Mouse (Mus musculus) adrenal gland, adult 8-10 months (tissue): ENCODE results near the gene Cym. TPM values are rescaled to one million over a fixed set of nuclear protein-coding genes. Genes with fewer than 3 reads are reported as not detected.

Source experiments
- DNase-seq: peaks from one replicate; pipeline ENCODE4 v3.0.0; 2022
- total RNA-seq, 4 experiments: library from RNA; stranded (reverse); gene quantifications; 2 replicates each; pipeline ENCODE4 v1.2.4; 2022

The Cym gene
- total RNA-seq, 4 experiments from 2014 or later: 0.20 to 0.31 (median 0.28) TPM; not detected in 1

DNA sequence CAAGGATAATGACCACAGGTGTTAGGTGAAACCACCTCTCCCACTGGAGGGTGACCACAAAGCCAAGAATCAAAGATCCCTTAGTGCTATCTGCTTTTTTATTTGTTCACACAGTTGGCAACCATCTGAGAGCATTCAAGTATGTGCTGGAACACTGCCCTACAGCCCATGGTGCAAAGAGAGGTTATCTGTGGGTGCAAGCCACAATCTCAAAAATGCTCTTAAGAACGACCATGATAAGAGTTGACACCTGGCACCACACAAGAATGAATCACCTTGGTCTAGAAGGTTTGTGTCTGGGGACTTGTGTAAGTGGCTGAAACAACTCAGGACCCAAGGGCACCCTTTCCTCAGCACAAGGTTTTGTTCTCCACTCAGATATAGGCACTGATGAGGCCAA is 1.7 kb upstream of the Cym start:
- DNase-seq: no peak

GRCm38 (mm10) chr3:107218572-107218971 is 3.0 kb downstream of the Cym start:
- DNase-seq: no peak

GRCm38 (mm10) chr3:107217101-107217480 is 4.4 kb downstream of the Cym start:
- no peak for DNase-seq

DNA sequence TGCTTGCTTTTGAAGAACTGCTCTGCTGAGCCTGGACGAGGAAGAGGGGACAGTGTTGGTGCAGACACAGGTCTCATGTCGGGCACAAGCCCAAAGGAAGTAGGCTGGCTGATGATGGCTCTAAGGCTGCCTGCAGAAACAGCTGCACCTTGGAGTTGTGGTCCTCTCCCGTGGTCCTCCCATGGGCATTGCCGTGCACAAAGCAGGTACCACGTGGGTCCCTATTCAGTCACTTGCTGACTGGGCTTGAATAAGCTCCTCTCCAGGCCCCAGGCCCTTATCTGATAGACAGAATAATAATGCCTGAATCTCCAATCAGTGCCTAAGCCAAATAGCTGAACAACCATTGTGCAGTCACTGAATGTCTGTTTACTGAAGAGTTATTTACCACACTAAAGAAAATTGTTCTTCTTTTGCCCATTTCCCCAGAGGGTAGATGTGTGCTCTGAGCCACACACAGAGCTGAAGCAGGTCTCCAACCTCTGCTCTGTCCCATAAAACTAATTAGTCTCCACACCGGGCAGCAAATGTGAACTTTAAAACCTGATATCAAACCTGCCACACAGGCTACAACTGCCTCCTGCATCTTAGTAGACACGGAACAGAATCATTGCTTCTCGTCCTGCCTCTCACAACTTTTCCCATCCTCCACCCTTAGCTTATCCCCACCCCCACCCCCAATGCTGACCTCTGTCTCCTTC is 5.0 kb downstream of the Cym start:
- no peak for DNase-seq

- DNase-seq: no peak
Observed at GRCm38 (mm10) chr3:107214606-107215005, 6.9 kb downstream of the Cym start.

- no peak for DNase-seq
Observed at GRCm38 (mm10) chr3:107207625-107208253, 13.8 kb downstream of the Cym start.

DNA sequence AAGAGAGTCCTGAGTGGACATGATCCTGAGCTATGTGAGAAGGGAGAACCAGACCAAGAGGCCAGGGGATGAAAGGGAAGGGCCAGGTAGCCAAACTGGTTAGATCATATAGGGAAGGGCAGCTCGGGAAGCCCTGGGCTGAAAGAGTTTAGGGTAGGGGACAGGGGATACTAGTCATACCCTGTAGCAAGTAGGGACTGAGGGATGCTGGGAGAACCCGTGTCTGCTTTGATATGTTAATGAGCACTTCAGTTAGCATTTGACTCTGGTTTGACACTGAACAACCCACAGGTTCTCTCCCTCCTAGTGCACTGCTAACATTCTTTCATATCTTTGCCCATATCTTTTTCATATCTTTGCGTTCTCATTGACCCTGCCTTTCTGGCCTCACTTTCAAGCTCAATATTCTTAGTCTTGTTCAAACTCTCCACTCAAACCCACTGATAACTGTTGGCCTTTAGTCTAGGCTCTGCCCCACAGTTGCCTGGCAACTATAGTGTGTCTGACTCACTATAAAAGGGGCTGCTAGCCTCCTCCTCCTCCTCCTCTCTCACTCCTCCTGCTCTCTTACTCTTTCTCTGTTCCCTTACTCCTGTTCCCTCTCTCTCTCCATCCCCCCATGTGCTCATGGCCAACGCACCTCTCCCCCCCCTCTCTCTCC is 14.9 kb downstream of the Cym start:
- DNase-seq: no peak

DNA sequence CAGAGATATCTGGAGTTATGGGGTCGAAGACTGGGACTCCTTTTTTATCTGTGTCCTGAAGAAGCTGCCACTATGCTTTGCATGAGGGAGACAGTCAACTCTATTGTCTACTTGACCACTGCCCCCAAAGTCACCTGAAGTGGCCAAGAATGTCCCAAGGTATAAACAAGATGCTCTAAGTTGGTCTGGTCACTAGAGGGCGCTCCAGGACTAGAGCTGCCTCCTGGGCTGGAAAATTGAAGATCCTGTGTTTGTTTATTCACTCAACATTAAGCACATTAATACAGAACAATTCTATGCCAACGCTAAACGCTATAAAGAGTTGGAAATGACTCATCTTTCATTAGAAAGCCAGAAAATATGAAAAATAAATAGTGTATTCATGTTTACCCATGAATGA is 15.5 kb downstream of the Cym start:
- peak; percentile 22 for DNase-seq

GRCm38 (mm10) chr3:107205170-107205569 is 16.4 kb downstream of the Cym start:
- DNase-seq: no peak

- no peak for DNase-seq
Observed at GRCm38 (mm10) chr3:107204413-107204812, 17.1 kb downstream of the Cym start.

DNA sequence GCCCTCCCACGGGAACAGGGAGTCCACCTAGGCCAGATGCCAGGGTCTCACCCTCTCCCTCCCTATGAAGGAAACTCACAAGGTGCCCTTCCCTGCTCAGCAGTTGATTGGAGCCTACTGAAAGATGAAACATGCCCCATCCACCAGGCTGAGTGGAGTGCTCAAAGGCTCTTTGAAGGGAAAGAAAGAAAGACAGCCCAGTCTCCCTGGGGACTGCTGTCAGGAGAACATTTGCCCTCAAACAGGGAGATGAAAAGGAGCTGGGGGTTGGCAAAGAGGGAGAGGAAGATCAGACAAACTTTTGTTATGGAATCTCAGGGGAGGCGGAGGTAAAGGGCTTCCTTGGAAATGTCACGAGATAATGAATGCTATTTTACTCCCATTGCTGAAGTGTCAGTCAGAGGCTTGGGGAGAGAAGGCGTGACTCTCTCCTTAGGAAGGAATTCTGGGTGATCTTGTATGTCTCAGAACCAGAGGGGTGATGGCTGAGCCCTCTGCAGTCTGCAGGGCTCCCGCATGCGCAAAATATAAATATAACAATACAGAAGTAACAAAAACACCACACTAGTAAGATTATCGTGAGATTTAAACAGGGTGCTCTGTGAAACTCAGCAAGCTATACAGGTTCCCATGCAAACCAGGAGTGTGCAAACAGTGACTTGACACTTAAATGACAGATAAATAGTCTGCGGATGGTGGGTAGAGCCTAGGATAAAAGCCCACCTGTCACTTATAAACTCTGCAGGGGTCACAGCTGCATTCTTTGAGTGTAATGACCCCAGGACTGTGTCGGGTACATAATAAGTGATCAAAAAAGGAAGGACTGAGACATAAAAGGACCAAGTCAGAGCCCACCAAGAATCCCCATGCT is 20.0 kb downstream of the Cym start:
- no peak for DNase-seq

- DNase-seq: no peak
Observed at GRCm38 (mm10) chr3:107188226-107188899, 33.2 kb downstream of the Cym start.

DNA sequence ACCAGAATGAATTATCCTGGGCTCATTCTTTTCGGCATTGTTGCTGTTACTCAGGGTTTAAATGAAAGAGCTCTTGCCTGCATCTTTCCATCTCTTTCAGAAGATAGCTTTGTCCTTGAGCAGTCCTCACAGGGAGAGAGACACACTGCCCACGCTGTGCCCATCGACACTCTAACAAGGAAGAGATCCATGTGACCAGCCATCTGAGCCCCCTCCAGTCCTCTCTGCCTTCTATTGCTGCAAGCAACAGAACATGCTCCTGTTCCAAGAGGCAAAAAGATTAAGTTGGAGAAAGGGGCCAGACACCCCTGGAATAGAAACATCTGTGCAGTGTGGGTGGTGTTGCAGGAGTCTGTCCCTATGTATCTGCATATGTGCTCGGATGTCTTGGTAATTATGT is 34.5 kb downstream of the Cym start:
- DNase-seq: no peak

DNA sequence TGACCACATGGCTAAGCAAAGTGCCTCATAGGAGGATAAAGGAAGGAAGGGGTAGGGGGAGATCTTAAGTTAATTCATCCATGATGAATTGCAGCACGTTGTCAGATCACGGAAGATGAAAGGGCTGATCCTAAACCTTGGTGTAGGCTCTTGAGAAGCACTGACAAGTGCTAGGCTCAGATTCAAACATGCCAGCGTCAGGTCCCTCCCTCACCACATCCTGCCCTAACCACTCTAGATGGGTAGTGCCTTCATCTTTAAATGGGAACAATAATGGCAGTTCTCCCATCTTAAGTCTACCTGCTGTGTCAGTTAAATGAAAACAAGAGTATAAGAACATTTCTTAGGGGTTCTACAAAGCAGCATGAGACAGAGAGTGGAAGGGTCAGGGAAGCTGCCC is 35.9 kb downstream of the Cym start:
- no peak for DNase-seq

- no peak for DNase-seq
Observed at GRCm38 (mm10) chr3:107183178-107183577, 38.4 kb downstream of the Cym start.

DNA sequence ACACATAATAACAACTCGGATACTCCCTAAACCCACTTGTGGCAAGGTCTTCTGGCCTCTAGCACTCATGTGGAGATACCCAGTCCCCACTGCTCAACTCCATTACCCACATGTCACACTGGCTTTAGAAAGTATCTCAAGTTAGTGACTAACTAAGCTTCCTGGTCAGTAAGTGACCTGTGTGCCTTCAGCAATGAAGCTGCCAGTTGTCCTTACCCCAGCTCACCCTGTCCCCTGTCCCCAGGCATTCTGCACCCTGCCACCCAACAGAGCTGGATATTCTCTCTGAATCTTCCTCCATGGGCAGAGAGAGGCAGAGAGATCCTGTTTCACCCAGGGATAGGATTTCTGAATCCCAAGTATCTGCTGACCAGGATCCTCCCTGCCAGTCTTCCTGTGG is 38.8 kb downstream of the Cym start, which contains the start of gene Kcna10:
TSS of gene Kcna10 (plus strand) at position 301 of the 400 bp plus-strand sequence.
- DNase-seq: no peak

GRCm38 (mm10) chr3:107180860-107181259 is 40.7 kb downstream of the Cym start:
- no peak for DNase-seq

DNA sequence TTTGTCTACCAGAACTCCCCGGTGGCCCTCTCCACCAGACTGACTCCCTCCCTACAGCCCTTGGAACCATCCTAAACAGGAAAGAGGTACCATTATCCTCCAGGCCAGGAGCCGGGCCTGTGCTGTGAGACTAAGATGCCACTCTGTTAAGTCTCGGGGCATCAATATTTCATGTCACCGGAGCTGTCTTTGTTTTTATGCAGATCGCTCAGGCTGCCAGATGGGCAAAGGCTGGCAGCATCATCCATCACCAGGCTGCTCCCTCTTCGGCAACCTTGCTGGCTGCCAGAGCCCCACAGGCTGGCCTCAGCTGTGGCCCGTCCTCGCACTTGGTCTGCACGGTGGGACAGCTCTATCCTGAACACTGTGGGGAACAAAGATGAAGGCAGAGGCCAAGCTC is 45.0 kb downstream of the Cym start:
- no peak for DNase-seq

- no peak for DNase-seq
Observed at GRCm38 (mm10) chr3:107175486-107175885, 46.0 kb downstream of the Cym start.

GRCm38 (mm10) chr3:107172556-107172955 is 49.0 kb downstream of the Cym start:
- DNase-seq: no peak

GRCm38 (mm10) chr3:107171964-107172363 is 49.6 kb downstream of the Cym start:
- DNase-seq: no peak

- DNase-seq: no peak
Observed at GRCm38 (mm10) chr3:107169552-107169951, 52.0 kb downstream of the Cym start.
